Mouse (Mus musculus): ENCODE measurements at regions not wholly inside any gene's neighbourhood (a gene's known extent, or its start where the extent isn't known, plus 50 kb on each side); places are given as distances from the start of the nearest gene placed in this dataset.

GRCm38 (mm10) chr8:82265745-82266144 is 137.3 kb downstream of the Il15 start:
- no peak for DNase-seq

- no peak for DNase-seq
Observed at GRCm38 (mm10) chr8:82262196-82262595, 140.8 kb downstream of the Il15 start.

- no peak for DNase-seq
Observed at GRCm38 (mm10) chr8:82260613-82261012, 142.4 kb downstream of the Il15 start.

GRCm38 (mm10) chr8:82255815-82256214 is 147.2 kb downstream of the Il15 start:
- DNase-seq: no peak

GRCm38 (mm10) chr8:82252406-82252805 is 150.6 kb downstream of the Il15 start:
- no peak for DNase-seq

- no peak for DNase-seq
Observed at GRCm38 (mm10) chr8:82249841-82250577, 153.0 kb downstream of the Il15 start.

- DNase-seq: no peak
Observed at GRCm38 (mm10) chr8:82244076-82244475, 158.9 kb downstream of the Il15 start.

- DNase-seq: no peak
Observed at GRCm38 (mm10) chr8:82229883-82230282, 173.1 kb downstream of the Il15 start.

GRCm38 (mm10) chr8:82201746-82202145 is 201.3 kb downstream of the Il15 start:
- DNase-seq: no peak

- DNase-seq: no peak
Observed at GRCm38 (mm10) chr8:82200176-82200575, 202.8 kb downstream of the Il15 start.

GRCm38 (mm10) chr8:82196504-82196903 is 206.5 kb downstream of the Il15 start:
- no peak for DNase-seq

- peak in 1 of 2 experiments; percentile 3 for DNase-seq
Observed at GRCm38 (mm10) chr8:82195112-82195511, 207.9 kb downstream of the Il15 start.

- no peak for DNase-seq
Observed at GRCm38 (mm10) chr8:82191011-82191410, 212.0 kb downstream of the Il15 start.

- DNase-seq: no peak
Observed at GRCm38 (mm10) chr8:82187138-82187880, 215.7 kb downstream of the Il15 start.

- no peak for DNase-seq
Observed at GRCm38 (mm10) chr8:82184022-82184421, 219.0 kb downstream of the Il15 start.
